Mouse (Mus musculus) megakaryocyte, embryonic 14.5 days (primary cell): ENCODE results near the gene Slc48a1.

Source experiments
- FLI1 ChIP-seq: IDR thresholded peaks from 2 replicates; pipeline ENCODE4 v1.6.1; 2012; ENCODE audit warnings: low read length, inconsistent platforms, mixed read lengths
- GATA1 ChIP-seq: IDR thresholded peaks from 3 replicates; pipeline ENCODE4 v1.6.1; 2012; ENCODE audit warnings: mixed read lengths, low read length, inconsistent platforms, borderline replicate concordance

DNA sequence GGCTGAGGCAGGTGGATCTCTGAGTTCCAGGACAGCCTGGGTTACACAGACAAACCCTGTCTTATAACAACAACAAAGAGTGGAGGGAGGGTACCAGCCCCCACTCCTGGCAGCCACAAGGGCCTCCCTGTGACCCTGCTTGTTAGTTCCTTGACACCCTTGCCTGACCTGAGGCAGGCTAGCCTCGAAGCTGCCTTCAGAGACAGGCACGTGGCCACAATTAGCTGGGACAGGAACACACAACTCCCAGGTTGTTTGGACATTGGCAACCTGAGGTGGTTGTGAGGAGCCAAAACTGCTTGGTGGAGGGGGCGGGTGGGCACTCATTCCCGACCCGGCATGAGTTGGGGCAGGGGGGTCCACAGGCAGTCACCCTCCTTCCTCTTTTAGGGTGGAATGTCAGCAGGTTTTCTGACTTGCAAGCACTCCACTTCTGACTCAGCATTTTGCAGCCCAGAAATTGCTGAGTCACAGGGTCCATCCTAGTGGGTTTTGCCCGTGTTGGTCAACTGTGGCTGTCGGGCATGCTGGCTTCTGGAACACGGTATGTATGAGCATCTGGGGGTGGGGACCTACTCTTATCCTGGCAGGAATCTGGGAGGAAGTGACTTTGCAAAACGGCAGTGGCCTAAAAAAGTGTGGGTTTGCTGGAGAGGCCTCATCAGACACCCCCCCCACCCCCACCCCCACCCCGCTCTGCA is 8.2 kb downstream of the Slc48a1 start:
- no peak for TF ChIP-seq GATA1
- TF ChIP-seq FLI1, result no peak
